Mouse (Mus musculus): ENCODE data around the gene Igfbp1. TPM values are rescaled to one million over a fixed set of nuclear protein-coding genes. Genes with fewer than 3 reads are reported as not detected.

Gene Igfbp1
- polyA plus RNA-seq, 1 experiment from 2014 or later = 41.4 TPM

GRCm38 (mm10) chr11:7198006-7198405 is 424 bp downstream of the Igfbp1 start:
- H3K9ac ChIP-seq = peak overlapping the region; percentile 56; the same call in 1 of the 2 replicates
- peak; percentile 4; the same call in 1 of the 2 replicates for ATAC-seq

GRCm38 (mm10) chr11:7198481-7199256 is 1.1 kb downstream of the Igfbp1 start:
- 54% methylated on average over 10 of the region's 10 CpGs for WGBS (ENCODE audit: insufficient replicate concordance)
- Histone ChIP-seq H3K9ac (0 out of 2 replicates have a peak overlapping the region, but pooled peaks have one; percentile 56), H3K36me3 (no peaks in the 10 kb centered on the region), H3K4me2 (peak overlapping the region; percentile 40), H3K27me3 (replicated peaks) (no peaks in the 10 kb centered on the region), H3K27ac (no peak overlapping the region; the same call in 1 of the 2 replicates), H3K4me1 (no peaks in the 10 kb centered on the region), H3K9me3 (replicated peaks) (no peaks in the 10 kb centered on the region; the same call in 1 of the 2 replicates), H3K4me3 (peak overlapping the region; percentile 40)
- no peak for ATAC-seq

More at GRCm38 (mm10) chr11:7198006-7198405, 424 bp downstream of the Igfbp1 start:
- Histone ChIP-seq H3K4me1 (no peaks in the 10 kb centered on the region), H3K36me3 (no peaks in the 10 kb centered on the region), H3K4me2 (peak overlapping the region; percentile 40), H3K27ac (peak overlapping the region; percentile 71), H3K9me3 (replicated peaks) (no peaks in the 10 kb centered on the region; the same call in 1 of the 2 replicates), H3K4me3 (peak overlapping the region; percentile 40), H3K27me3 (replicated peaks) (no peaks in the 10 kb centered on the region)
- WGBS (ENCODE audit: insufficient replicate concordance) = 81% methylated on average over 19 of the region's 19 CpGs

- no peaks in the 10 kb centered on the region for H3K27me3 ChIP-seq (replicated peaks)
- no peak for ATAC-seq
- no peak overlapping the region for H3K27ac ChIP-seq
- no peaks in the 10 kb centered on the region; the same call in 1 of the 2 replicates for H3K9me3 ChIP-seq (replicated peaks)
- no peaks in the 10 kb centered on the region for H3K4me1 ChIP-seq
- peak overlapping the region; percentile 40; the same call in 1 of the 2 replicates for H3K4me2 ChIP-seq
- 49% methylated on average over 14 of the region's 14 CpGs for WGBS (ENCODE audit: insufficient replicate concordance)
- H3K36me3 ChIP-seq = no peaks in the 10 kb centered on the region
- no peak overlapping the region for H3K9ac ChIP-seq
- 0 out of 2 replicates have a peak overlapping the region, but pooled peaks have one; percentile 40 for H3K4me3 ChIP-seq
These were observed 2.3 kb downstream of the Igfbp1 start for GRCm38 (mm10) chr11:7199736-7200392.

- Histone ChIP-seq H3K36me3 (no peaks in the 10 kb centered on the region), H3K27me3 (replicated peaks) (no peaks in the 10 kb centered on the region), H3K4me3 (no peak overlapping the region), H3K9ac (no peak overlapping the region), H3K27ac (no peak overlapping the region), H3K4me2 (no peak overlapping the region), H3K4me1 (no peaks in the 10 kb centered on the region), H3K9me3 (replicated peaks) (no peaks in the 10 kb centered on the region)
- 66% methylated on average over 9 of the region's 9 CpGs for WGBS (ENCODE audit: insufficient replicate concordance)
- no peak for ATAC-seq
These were observed 2.8 kb downstream of the Igfbp1 start for GRCm38 (mm10) chr11:7200393-7200783.

- H3K9ac ChIP-seq = no peak overlapping the region
- H3K27me3 ChIP-seq (replicated peaks) = no peaks in the 10 kb centered on the region
- no peaks in the 10 kb centered on the region for H3K36me3 ChIP-seq
- no peak overlapping the region for H3K27ac ChIP-seq
- 57% methylated on average over 7 of the region's 7 CpGs for WGBS (ENCODE audit: insufficient replicate concordance)
- H3K9me3 ChIP-seq (replicated peaks) = no peaks in the 10 kb centered on the region
- ATAC-seq = no peak
- no peaks in the 10 kb centered on the region for H3K4me1 ChIP-seq
- H3K4me3 ChIP-seq = no peak overlapping the region
- H3K4me2 ChIP-seq = no peak overlapping the region
These were observed 4.6 kb downstream of the Igfbp1 start for GRCm38 (mm10) chr11:7202206-7202605.

GRCm38 (mm10) chr11:7203846-7204245 is 6.3 kb downstream of the Igfbp1 start:
- Histone ChIP-seq H3K4me1 (no peaks in the 10 kb centered on the region), H3K27me3 (replicated peaks) (no peaks in the 10 kb centered on the region), H3K4me3 (no peak overlapping the region), H3K27ac (no peak overlapping the region), H3K9me3 (replicated peaks) (no peaks in the 10 kb centered on the region), H3K36me3 (no peaks in the 10 kb centered on the region), H3K4me2 (no peak overlapping the region), H3K9ac (no peak overlapping the region)
- no peak for ATAC-seq
- 71% methylated on average over 9 of the region's 9 CpGs for WGBS (ENCODE audit: insufficient replicate concordance)

- Histone ChIP-seq H3K9me3 (replicated peaks) (no peaks in the 10 kb centered on the region), H3K36me3 (no peaks in the 10 kb centered on the region), H3K27me3 (replicated peaks) (peaks cover 46% of the 10 kb centered on the region), H3K4me1 (0 out of 2 replicates have a peak, but pooled peaks cover 6% of the 10 kb centered on the region), H3K4me2 (no peak overlapping the region), H3K4me3 (no peak overlapping the region), H3K27ac (no peak overlapping the region), H3K9ac (no peak overlapping the region)
- 20% methylated on average over 6 of the region's 6 CpGs for WGBS (ENCODE audit: insufficient replicate concordance)
- ATAC-seq = 0 out of 2 replicates have a peak, but pooled peaks have one; percentile 5
These were observed 12.8 kb downstream of the Igfbp1 start for GRCm38 (mm10) chr11:7210343-7210742.

- H3K4me1 ChIP-seq = 0 out of 2 replicates have a peak, but pooled peaks cover 6% of the 10 kb centered on the region
- peaks cover 50% of the 10 kb centered on the region for H3K27me3 ChIP-seq (replicated peaks)
- H3K36me3 ChIP-seq = no peaks in the 10 kb centered on the region
- no peak overlapping the region for H3K27ac ChIP-seq
- H3K4me2 ChIP-seq = no peak overlapping the region
- no peaks in the 10 kb centered on the region for H3K9me3 ChIP-seq (replicated peaks)
- ATAC-seq = no peak
- 26% methylated on average over 9 of the region's 9 CpGs for WGBS (ENCODE audit: insufficient replicate concordance)
- no peak overlapping the region for H3K4me3 ChIP-seq
- no peak overlapping the region for H3K9ac ChIP-seq
These were observed 13.6 kb downstream of the Igfbp1 start for GRCm38 (mm10) chr11:7211211-7211610.

GRCm38 (mm10) chr11:7212126-7212798 is 14.7 kb downstream of the Igfbp1 start:
- H3K9ac ChIP-seq = no peak overlapping the region
- H3K9me3 ChIP-seq (replicated peaks) = no peaks in the 10 kb centered on the region
- 21% methylated on average over 17 of the region's 17 CpGs for WGBS (ENCODE audit: insufficient replicate concordance)
- peaks cover 57% of the 10 kb centered on the region for H3K27me3 ChIP-seq (replicated peaks)
- no peak for ATAC-seq
- no peak overlapping the region for H3K27ac ChIP-seq
- H3K36me3 ChIP-seq = no peaks in the 10 kb centered on the region
- 0 out of 2 replicates have a peak, but pooled peaks cover 6% of the 10 kb centered on the region for H3K4me1 ChIP-seq
- H3K4me3 ChIP-seq = peak overlapping the region; percentile 52
- H3K4me2 ChIP-seq = peak overlapping the region; percentile 68

GRCm38 (mm10) chr11:7213161-7213500 is 15.5 kb downstream of the Igfbp1 start:
- Histone ChIP-seq H3K27ac (no peak overlapping the region), H3K9me3 (replicated peaks) (no peaks in the 10 kb centered on the region), H3K4me2 (peak overlapping the region; percentile 68), H3K4me3 (peak overlapping the region; percentile 52), H3K4me1 (0 out of 2 replicates have a peak, but pooled peaks cover 6% of the 10 kb centered on the region), H3K36me3 (no peaks in the 10 kb centered on the region), H3K9ac (no peak overlapping the region; the same call in 1 of the 2 replicates), H3K27me3 (replicated peaks) (peaks cover 57% of the 10 kb centered on the region)
- no peak for ATAC-seq
- WGBS (ENCODE audit: insufficient replicate concordance) = 5% methylated on average over 19 of the region's 19 CpGs

GRCm38 (mm10) chr11:7213501-7214341 is 16.1 kb downstream of the Igfbp1 start, which contains the start of gene Igfbp3:
Gene Igfbp3, minus strand, starts transcription at chr11:7213923.
- H3K9ac ChIP-seq = no peak within 1 kb of the TSS; the same call in 1 of the 2 replicates
- peaks cover 57% of the 10 kb centered on the region for H3K27me3 ChIP-seq (replicated peaks)
- no peaks in the 10 kb centered on the region for H3K9me3 ChIP-seq (replicated peaks)
- 0 out of 2 replicates have a peak, but pooled peaks cover 6% of the 10 kb centered on the region for H3K4me1 ChIP-seq
- under 1% methylated on average over 85 of the region's 104 CpGs for WGBS (ENCODE audit: insufficient replicate concordance)
- ATAC-seq = peak; percentile 42
- H3K36me3 ChIP-seq = no peaks in the 10 kb centered on the region
- peak within 1 kb of the TSS; percentile 68 for H3K4me2 ChIP-seq
- H3K27ac ChIP-seq = 0 out of 2 replicates have a peak within 1 kb of the TSS, but pooled peaks have one; percentile 45
- peak within 1 kb of the TSS; percentile 52 for H3K4me3 ChIP-seq

Measured in liver, embryonic 12.5 days (tissue).